Mouse (Mus musculus): Measurements from ENCODE around the gene Mfsd5. TPM values are rescaled to one million over a fixed set of nuclear protein-coding genes. Genes with fewer than 3 reads are reported as not detected.

Gene Mfsd5
- 10 to 100 TPM; 36.9 to 41.8 (median 38.5) TPM for total RNA-seq (2022)

GRCm38 (mm10) chr15:102279092-102279782 is at the start of gene Mfsd5:
Gene Mfsd5, plus strand, starts transcription at chr15:102279454.
- DNase-seq (ENCODE audit: low spot score in 2 of 2): peak; percentile 66 to 79

GRCm38 (mm10) chr15:102230408-102231321 is 48.6 kb upstream of the Mfsd5 start:
- no peak for DNase-seq (ENCODE audit: low spot score in 2 of 2)

GRCm38 (mm10) chr15:102231748-102232147 is 47.5 kb upstream of the Mfsd5 start, which contains the start of gene Itgb7:
Gene Itgb7, minus strand, starts transcription at chr15:102231944.
- DNase-seq (ENCODE audit: low spot score in 2 of 2): no peak

- DNase-seq (ENCODE audit: low spot score in 2 of 2): no peak
Observed at GRCm38 (mm10) chr15:102232764-102233163, 46.5 kb upstream of the Mfsd5 start.

- DNase-seq (ENCODE audit: low spot score in 2 of 2): no peak
Observed at GRCm38 (mm10) chr15:102233896-102234295, 45.4 kb upstream of the Mfsd5 start.

- DNase-seq (ENCODE audit: low spot score in 2 of 2): no peak
Observed at GRCm38 (mm10) chr15:102235371-102236027, 43.8 kb upstream of the Mfsd5 start.

- DNase-seq (ENCODE audit: low spot score in 2 of 2): no peak
Observed at GRCm38 (mm10) chr15:102238543-102239259, 40.6 kb upstream of the Mfsd5 start.

GRCm38 (mm10) chr15:102239260-102239590 is 40.0 kb upstream of the Mfsd5 start:
- peak; percentile 57 to 78 for DNase-seq (ENCODE audit: low spot score in 2 of 2)

GRCm38 (mm10) chr15:102239851-102240250 is 39.4 kb upstream of the Mfsd5 start:
- no peak for DNase-seq (ENCODE audit: low spot score in 2 of 2)

GRCm38 (mm10) chr15:102240607-102241006 is 38.6 kb upstream of the Mfsd5 start:
- DNase-seq (ENCODE audit: low spot score in 2 of 2): no peak

GRCm38 (mm10) chr15:102242404-102243228 is 36.6 kb upstream of the Mfsd5 start:
- no peak for DNase-seq (ENCODE audit: low spot score in 2 of 2)

- DNase-seq (ENCODE audit: low spot score in 2 of 2): no peak
Observed at GRCm38 (mm10) chr15:102243229-102244190, 35.7 kb upstream of the Mfsd5 start.

GRCm38 (mm10) chr15:102244306-102245191 is 34.7 kb upstream of the Mfsd5 start:
- no peak for DNase-seq (ENCODE audit: low spot score in 2 of 2)

GRCm38 (mm10) chr15:102245461-102245881 is 33.8 kb upstream of the Mfsd5 start:
- DNase-seq (ENCODE audit: low spot score in 2 of 2): no peak

GRCm38 (mm10) chr15:102245891-102246741 is 33.1 kb upstream of the Mfsd5 start:
- DNase-seq (ENCODE audit: low spot score in 2 of 2): peak; percentile 72 to 80

- DNase-seq (ENCODE audit: low spot score in 2 of 2): peak; percentile 85 to 86
Observed at GRCm38 (mm10) chr15:102246866-102247251, 32.4 kb upstream of the Mfsd5 start.
